Mouse (Mus musculus) testis, postnatal 10 days (tissue): ENCODE results near the gene Fam241a.

Experiments
- DNase-seq: peaks from one replicate; pipeline ENCODE4 v3.0.0; 2021; ENCODE audit warnings: low spot score

The Fam241a gene

GRCm38 (mm10) chr3:127875059-127875458, 21.1 kb downstream of the Fam241a start:
- no peak for DNase-seq

GRCm38 (mm10) chr3:127874254-127874883, 21.8 kb downstream of the Fam241a start:
- DNase-seq = no peak

- no peak for DNase-seq
Measured at GRCm38 (mm10) chr3:127871575-127871974, 24.5 kb downstream of the Fam241a start.

GRCm38 (mm10) chr3:127868880-127869279, 27.2 kb downstream of the Fam241a start:
- DNase-seq = no peak

GRCm38 (mm10) chr3:127868046-127868758, 27.9 kb downstream of the Fam241a start:
- DNase-seq = no peak

- no peak for DNase-seq
Measured at GRCm38 (mm10) chr3:127864242-127864641, 31.9 kb downstream of the Fam241a start.

GRCm38 (mm10) chr3:127863571-127863970, 32.6 kb downstream of the Fam241a start:
- DNase-seq = no peak

- no peak for DNase-seq
Measured at GRCm38 (mm10) chr3:127862479-127862878, 33.6 kb downstream of the Fam241a start.

GRCm38 (mm10) chr3:127861340-127861739, 34.8 kb downstream of the Fam241a start:
- DNase-seq = no peak

- DNase-seq = peak; percentile 77
Measured at GRCm38 (mm10) chr3:127853431-127854206, 42.5 kb downstream of the Fam241a start.

- no peak for DNase-seq
Measured at GRCm38 (mm10) chr3:127852722-127853121, 43.4 kb downstream of the Fam241a start.

- peak; percentile 14 for DNase-seq
Measured at GRCm38 (mm10) chr3:127850776-127851646, 45.1 kb downstream of the Fam241a start.

- DNase-seq = peak; percentile 12
Measured at GRCm38 (mm10) chr3:127849922-127850321, 46.2 kb downstream of the Fam241a start.

- DNase-seq = peak; percentile 39
Measured at GRCm38 (mm10) chr3:127848088-127848808, 47.9 kb downstream of the Fam241a start.

- DNase-seq = peak; percentile 6
Measured at GRCm38 (mm10) chr3:127843941-127844327, 52.2 kb downstream of the Fam241a start.

- DNase-seq = peak; percentile 28
Measured at GRCm38 (mm10) chr3:127843324-127843940, 52.7 kb downstream of the Fam241a start.

- peak; percentile 5 for DNase-seq
Measured at GRCm38 (mm10) chr3:127841926-127842325, 54.2 kb downstream of the Fam241a start.

GRCm38 (mm10) chr3:127837972-127838644, 58.0 kb downstream of the Fam241a start:
- DNase-seq = peak; percentile 19

- peak; percentile 96 for DNase-seq
Measured at GRCm38 (mm10) chr3:127837154-127837865, 58.8 kb downstream of the Fam241a start, which contains the start of gene Ap1ar. Gene Ap1ar, minus strand, starts transcription at chr3:127837523.
